Mouse (Mus musculus) forebrain, embryonic 10.5 days (tissue): Measurements from ENCODE around the gene Pear1. TPM values are rescaled to one million over a fixed set of nuclear protein-coding genes. Genes with fewer than 3 reads are reported as not detected.
"Not testable (repeated sequence)": the region's sequence is repeated elsewhere in the genome, so short reads cannot be mapped to it uniquely, and the experiment has no call there.

Experiments used
- DNase-seq: peaks from one replicate; pipeline ENCODE4 v3.0.0-alpha.2; 2017; ENCODE audit warnings: low spot score; ENCODE audit errors: extremely low spot score
- H3K27ac ChIP-seq: fragments of 300-500 bp; sonication (generic); 2 replicates; pipeline ENCODE4 v1.5.1; 2016; ENCODE audit warnings: mild to moderate bottlenecking
- H3K27me3 ChIP-seq: fragments of 300-500 bp; sonication (generic); 2 replicates; pipeline ENCODE4 v1.6.1; 2016; ENCODE audit warnings: mild to moderate bottlenecking; ENCODE audit not compliant: poor library complexity, severe bottlenecking
- H3K36me3 ChIP-seq: fragments of 300-500 bp; sonication (generic); replicated peaks from 2 replicates; pipeline ENCODE4 v1.6.1; 2016; ENCODE audit warnings: mild to moderate bottlenecking, moderate library complexity
- H3K4me1 ChIP-seq: fragments of 300-500 bp; sonication (generic); 2 replicates; pipeline ENCODE4 v1.6.1; 2016
- H3K4me3 ChIP-seq: fragments of 300-500 bp; sonication (generic); 2 replicates; pipeline ENCODE4 v1.5.1; 2016; ENCODE audit warnings: mild to moderate bottlenecking, moderate library complexity
- H3K9me3 ChIP-seq: fragments of 300-500 bp; sonication (generic); 2 replicates; pipeline ENCODE4 v1.6.1; 2016; ENCODE audit warnings: mild to moderate bottlenecking, moderate library complexity
- WGBS: fragments of 180-500 bp; shearing (Covaris S2); methylation state at CpG from one replicate; pipeline ENCODE4 v1.1.7; 2016; 5-methylcytosine and 5-hydroxymethylcytosine counted together
- polyA plus RNA-seq: library from polyadenylated mRNA; unstranded; fragments of >200 nt; fragmentation: Nextera tagmentation; extraction: Ambion mirVana; gene quantifications from 2 replicates; pipeline ENCODE4 v1.2.1, GENCODE M21; 2016

Pear1 gene
- polyA plus RNA-seq, result 10.7 and 11.2 TPM in 2 replicates

DNA sequence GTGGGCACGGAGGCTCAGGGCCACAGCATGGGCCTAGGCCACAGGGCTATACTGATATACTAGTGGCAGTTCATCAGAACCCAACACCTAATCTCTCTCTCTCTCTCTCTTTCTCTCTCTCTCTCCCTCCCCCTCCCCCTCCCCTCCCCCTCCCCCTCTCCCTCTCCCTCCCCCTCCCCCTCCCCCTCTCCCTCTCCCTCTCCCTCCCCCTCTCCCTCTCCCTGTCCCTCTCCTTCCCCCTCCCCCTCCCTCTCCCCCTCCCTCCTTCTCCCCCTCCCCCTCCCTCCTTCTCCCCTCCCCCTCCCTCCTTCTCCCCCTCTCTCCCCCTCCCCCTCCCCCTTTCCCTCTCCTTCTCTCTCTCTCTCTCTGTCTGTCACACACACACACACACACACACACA lies at the start of gene Pear1:
Gene Pear1, minus strand, starts transcription at position 101 of the 400 bp plus-strand sequence.
- H3K9me3 ChIP-seq, H3K4me1 ChIP-seq, H3K27me3 ChIP-seq, H3K36me3 ChIP-seq, H3K27ac ChIP-seq, DNase-seq, H3K4me3 ChIP-seq: not testable (repeated sequence)
- 84% methylated on average over 1 of the region's 1 CpGs for WGBS

GRCm38 (mm10) chr3:87864111-87864510 lies 40.0 kb upstream of the Pear1 start:
- not testable (repeated sequence) for H3K9me3 ChIP-seq, H3K27me3 ChIP-seq, H3K4me1 ChIP-seq, DNase-seq, H3K27ac ChIP-seq, H3K4me3 ChIP-seq
- H3K36me3 ChIP-seq, result peaks cover 98% of the 10 kb centered on the region
- WGBS, result 92% methylated on average over 4 of the region's 4 CpGs

GRCm38 (mm10) chr3:87859813-87860212 lies 35.7 kb upstream of the Pear1 start:
- Histone ChIP-seq H3K9me3 (0 out of 2 replicates have a peak, but pooled peaks cover 2% of the 10 kb centered on the region), H3K4me1 (no peaks in the 10 kb centered on the region), H3K36me3 (peaks cover 90% of the 10 kb centered on the region), H3K4me3 (no peak overlapping the region), H3K27ac (no peak overlapping the region), H3K27me3 (no peaks in the 10 kb centered on the region)
- peak; percentile 30 for DNase-seq
- 40% methylated on average over 3 of the region's 3 CpGs for WGBS

DNA sequence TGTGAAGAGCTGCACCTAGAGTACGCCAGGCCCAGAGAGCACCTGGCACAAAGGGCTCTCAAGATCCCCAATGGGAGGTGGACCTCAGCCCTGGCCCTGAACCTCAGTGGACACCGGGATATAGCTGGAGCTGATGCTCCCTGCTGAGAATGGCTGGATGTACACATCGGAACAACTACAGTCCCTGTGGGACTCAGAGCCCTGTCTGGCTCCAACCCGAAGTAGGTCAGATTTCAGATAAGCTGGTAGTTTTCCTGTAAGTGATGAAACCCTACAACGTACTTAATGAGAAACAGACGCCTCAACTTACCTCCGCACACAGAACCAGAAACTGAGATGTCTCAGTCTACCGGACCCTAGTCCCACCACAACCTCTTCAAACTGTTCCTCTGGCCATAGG lies 33.6 kb upstream of the Pear1 start:
- WGBS, result 86% methylated on average over 8 of the region's 8 CpGs
- DNase-seq, result no peak
- Histone ChIP-seq H3K27ac (no peak overlapping the region), H3K4me1 (peaks cover 14% of the 10 kb centered on the region), H3K27me3 (no peaks in the 10 kb centered on the region), H3K36me3 (peaks cover 71% of the 10 kb centered on the region), H3K4me3 (no peak overlapping the region), H3K9me3 (0 out of 2 replicates have a peak, but pooled peaks cover 2% of the 10 kb centered on the region)

DNA sequence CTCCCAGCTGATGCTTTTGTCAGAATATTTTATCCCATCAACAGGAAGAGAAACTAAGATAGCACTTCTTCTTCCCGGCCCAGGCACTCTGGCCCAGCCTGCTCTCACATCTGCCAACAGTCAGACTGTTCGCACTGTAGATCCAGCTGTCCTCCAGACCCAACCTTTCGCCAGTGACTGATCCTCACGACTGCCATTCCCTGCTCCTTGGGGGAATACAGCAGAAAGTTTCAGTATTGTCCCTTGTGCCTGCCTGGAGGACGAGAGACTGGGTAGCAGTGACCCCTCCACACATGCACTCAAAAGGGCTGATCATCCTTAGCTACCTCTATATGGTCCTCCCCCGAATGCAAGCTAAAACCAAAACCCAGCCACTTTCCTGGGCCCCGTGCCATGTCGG lies 31.8 kb upstream of the Pear1 start:
- H3K4me3 ChIP-seq, result no peak overlapping the region
- 92% methylated on average over 8 of the region's 8 CpGs for WGBS
- no peak overlapping the region for H3K27ac ChIP-seq
- peaks cover 54% of the 10 kb centered on the region for H3K36me3 ChIP-seq
- H3K4me1 ChIP-seq, result peaks cover 14% of the 10 kb centered on the region
- 0 out of 2 replicates have a peak, but pooled peaks cover 2% of the 10 kb centered on the region for H3K9me3 ChIP-seq
- H3K27me3 ChIP-seq, result no peaks in the 10 kb centered on the region
- DNase-seq, result no peak

GRCm38 (mm10) chr3:87854795-87855568 lies 30.9 kb upstream of the Pear1 start:
- Histone ChIP-seq H3K9me3 (0 out of 2 replicates have a peak, but pooled peaks cover 2% of the 10 kb centered on the region), H3K27ac (no peak overlapping the region), H3K4me3 (no peak overlapping the region), H3K36me3 (peaks cover 45% of the 10 kb centered on the region), H3K4me1 (peaks cover 14% of the 10 kb centered on the region), H3K27me3 (no peaks in the 10 kb centered on the region)
- DNase-seq, result no peak
- 77% methylated on average over 7 of the region's 7 CpGs for WGBS

GRCm38 (mm10) chr3:87849117-87849516 lies 25.0 kb upstream of the Pear1 start:
- Histone ChIP-seq H3K27ac (no peak overlapping the region), H3K36me3 (no peaks in the 10 kb centered on the region), H3K4me3 (no peak overlapping the region), H3K27me3 (no peaks in the 10 kb centered on the region), H3K4me1 (peaks cover 9% of the 10 kb centered on the region), H3K9me3 (no peaks in the 10 kb centered on the region)
- 86% methylated on average over 14 of the region's 14 CpGs for WGBS
- DNase-seq, result no peak

DNA sequence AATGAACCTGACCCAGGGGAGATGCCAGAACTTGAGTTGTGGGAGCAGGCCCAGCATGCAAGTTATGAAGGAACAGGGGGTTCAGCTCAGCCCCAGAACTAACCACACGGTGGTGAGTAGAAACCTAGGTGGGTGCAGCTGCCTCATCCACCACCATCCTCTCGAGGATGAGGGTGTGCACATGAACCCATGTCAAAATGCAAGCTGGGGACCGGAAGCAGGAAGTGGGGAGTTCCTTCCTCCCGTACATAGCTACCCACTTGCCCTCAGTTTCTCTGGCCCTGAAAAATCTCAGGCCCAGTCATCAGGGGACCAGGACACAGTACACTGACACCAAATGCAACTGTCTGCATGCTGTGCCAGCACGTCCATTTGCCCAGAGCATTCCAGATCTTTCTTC lies 23.6 kb upstream of the Pear1 start:
- no peak overlapping the region for H3K4me3 ChIP-seq
- H3K27me3 ChIP-seq, result no peaks in the 10 kb centered on the region
- 83% methylated on average over 5 of the region's 5 CpGs for WGBS
- no peaks in the 10 kb centered on the region for H3K4me1 ChIP-seq
- no peaks in the 10 kb centered on the region for H3K9me3 ChIP-seq
- 0 out of 2 replicates have a peak overlapping the region, but pooled peaks have one; percentile 11 for H3K27ac ChIP-seq
- H3K36me3 ChIP-seq, result no peaks in the 10 kb centered on the region
- DNase-seq, result no peak

DNA sequence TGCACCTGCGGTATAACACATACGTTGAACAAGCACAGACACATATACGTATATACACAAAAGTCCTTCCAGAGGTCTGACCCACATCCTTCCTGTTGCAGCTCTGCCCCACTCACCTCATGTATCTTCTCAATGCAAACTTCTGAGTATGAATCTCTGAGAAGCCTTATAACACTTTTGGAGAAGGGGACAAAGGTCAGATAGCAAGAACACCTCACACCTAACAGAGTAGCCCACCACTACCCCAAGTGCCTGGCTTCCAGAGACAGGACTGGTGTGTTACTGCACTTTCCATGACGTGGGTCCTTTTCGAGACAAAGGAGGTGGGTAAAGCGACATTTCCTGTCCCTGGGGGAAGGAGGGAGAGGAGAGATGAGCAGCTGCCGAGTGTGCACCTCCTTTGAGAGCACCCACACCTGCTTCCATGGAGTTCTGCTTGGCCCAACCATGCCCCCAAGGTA lies 22.6 kb upstream of the Pear1 start, which contains the start of gene Sh2d2a:
Gene Sh2d2a, plus strand, starts transcription at position 106 of the 461 bp plus-strand sequence.
- 78% methylated on average over 7 of the region's 7 CpGs for WGBS
- no peak within 1 kb of the TSS for H3K27ac ChIP-seq

DNA sequence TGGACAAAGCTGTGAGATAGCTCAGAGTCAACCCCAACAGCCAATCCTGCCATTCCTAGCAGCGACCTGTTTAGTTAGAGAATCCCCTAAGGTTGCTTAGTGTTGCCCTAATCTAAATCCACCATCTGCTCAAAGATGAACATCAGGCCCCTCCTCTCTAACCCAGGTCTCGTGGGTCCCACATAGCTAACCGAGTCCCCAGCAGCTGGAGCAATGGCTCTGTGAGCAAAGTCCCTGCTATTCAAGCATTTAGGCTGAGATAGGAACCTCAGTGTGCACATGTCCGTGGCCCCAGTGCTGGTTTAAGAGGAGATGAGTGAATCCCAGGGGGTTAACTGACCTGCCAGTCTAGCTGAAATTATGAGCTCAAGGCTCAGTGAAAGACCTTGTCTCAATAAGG lies 22.1 kb upstream of the Pear1 start:
- no peak for DNase-seq
- Histone ChIP-seq H3K36me3 (no peaks in the 10 kb centered on the region), H3K27ac (no peak overlapping the region), H3K4me3 (no peak overlapping the region), H3K27me3 (no peaks in the 10 kb centered on the region), H3K4me1 (no peaks in the 10 kb centered on the region), H3K9me3 (no peaks in the 10 kb centered on the region)
- 78% methylated on average over 4 of the region's 4 CpGs for WGBS

More for the DNA sequence above, 22.6 kb upstream of the Pear1 start, which contains the start of gene Sh2d2a:
- Histone ChIP-seq H3K4me1 (no peaks in the 10 kb centered on the region), H3K9me3 (no peaks in the 10 kb centered on the region), H3K27me3 (no peaks in the 10 kb centered on the region), H3K36me3 (no peaks in the 10 kb centered on the region), H3K4me3 (no peak within 1 kb of the TSS)
- DNase-seq, result no peak

DNA sequence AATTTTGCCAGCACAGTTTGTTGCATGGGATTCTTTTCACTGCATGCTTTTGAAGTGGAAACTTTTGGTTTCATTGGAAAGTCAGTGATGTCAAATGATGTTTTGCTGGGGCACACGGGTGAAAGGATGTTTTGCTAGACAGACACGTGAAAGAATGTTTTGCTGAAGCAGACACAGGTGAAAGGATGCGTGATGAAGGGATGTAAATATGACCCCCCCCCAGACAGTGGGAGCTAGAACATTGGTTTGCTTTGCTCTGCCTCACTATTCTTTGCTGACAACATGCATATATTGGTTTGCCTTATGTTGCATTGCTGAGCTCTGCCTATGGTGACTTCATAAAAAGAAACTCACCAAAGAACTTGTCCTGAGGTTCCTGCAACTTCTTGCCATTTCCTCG lies 20.9 kb upstream of the Pear1 start:
- Histone ChIP-seq H3K36me3 (no peaks in the 10 kb centered on the region), H3K27me3 (peaks cover under 1% of the 10 kb centered on the region; the same call in 1 of the 2 replicates), H3K4me3 (no peak overlapping the region), H3K4me1 (no peaks in the 10 kb centered on the region), H3K27ac (no peak overlapping the region), H3K9me3 (no peaks in the 10 kb centered on the region)
- no peak for DNase-seq
- 85% methylated on average over 4 of the region's 4 CpGs for WGBS

DNA sequence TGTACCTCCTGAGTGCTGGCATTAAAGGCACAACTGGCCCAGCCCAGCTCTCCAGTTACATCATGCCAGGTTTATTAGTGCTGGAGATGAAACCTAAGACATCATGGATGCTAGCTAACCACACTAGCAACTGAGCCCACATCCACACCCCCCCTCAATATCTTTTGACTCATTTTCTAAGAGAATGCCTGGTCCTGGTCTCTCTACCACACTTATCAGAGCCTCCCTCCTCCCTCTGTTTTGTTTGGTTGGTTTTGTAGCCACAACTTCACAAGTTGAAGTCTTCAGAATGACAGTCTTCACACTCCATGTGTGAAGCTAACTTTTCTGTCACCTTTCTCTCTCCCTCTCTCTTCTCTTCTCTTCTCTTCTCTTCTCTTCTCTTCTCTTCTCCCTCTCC lies 16.8 kb upstream of the Pear1 start:
- Histone ChIP-seq H3K27ac (no peak overlapping the region), H3K4me3 (no peak overlapping the region), H3K9me3 (no peaks in the 10 kb centered on the region), H3K36me3 (no peaks in the 10 kb centered on the region), H3K4me1 (no peaks in the 10 kb centered on the region), H3K27me3 (peaks cover 14% of the 10 kb centered on the region; the same call in 1 of the 2 replicates)
- no peak for DNase-seq

DNA sequence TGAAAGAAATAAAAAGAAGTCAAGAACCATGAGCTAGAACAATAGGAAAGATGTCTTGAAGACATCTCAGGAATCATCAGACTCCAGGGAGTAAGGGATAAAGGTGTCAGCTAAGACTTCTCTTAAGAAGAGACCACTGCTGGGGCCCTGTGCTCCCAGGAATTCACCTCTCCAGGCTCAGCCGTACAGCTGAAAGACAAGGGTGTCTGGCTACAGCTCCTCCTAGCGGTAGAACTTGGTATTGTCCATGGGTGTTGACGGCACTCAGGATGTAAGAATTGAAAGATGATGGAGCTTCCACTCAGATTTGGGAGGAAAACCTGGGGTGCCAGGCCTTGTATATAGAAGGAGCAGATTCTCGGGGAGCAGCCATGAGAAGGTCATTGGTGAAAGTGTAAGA lies 14.5 kb upstream of the Pear1 start:
- Histone ChIP-seq H3K27me3 (peaks cover 14% of the 10 kb centered on the region; the same call in 1 of the 2 replicates), H3K27ac (no peak overlapping the region), H3K36me3 (no peaks in the 10 kb centered on the region), H3K4me1 (no peaks in the 10 kb centered on the region), H3K4me3 (no peak overlapping the region), H3K9me3 (no peaks in the 10 kb centered on the region)
- DNase-seq, result peak; percentile 76
- 2% methylated on average over 4 of the region's 4 CpGs for WGBS
